14 mouse cellular contexts compared by ENCODE assay signal in genomic region chr11:11766105-11766504, GRCm38 (mm10). TPM values are rescaled to one million over a fixed set of nuclear protein-coding genes. Genes with fewer than 3 reads are reported as not detected.
DNase-seq lines count a peak whose midpoint lies in the region; ATAC-seq lines count a peak whose summit lies in the region.
"Had no signal": no experiment of that assay in that cellular context is flagged by ENCODE, and none has a peak within 500 bp of the region (broad histone marks: within the 10 kb centered on the region; RNA-seq: fewer than 3 reads in every experiment).

No protein-coding gene starts in this region.

- no peaks in the 10 kb centered on the region for H3K27me3 ChIP-seq in forebrain, embryonic 13.5 days
- H3K27me3 ChIP-seq in heart, embryonic 12.5 days (replicated peaks): no peaks in the 10 kb centered on the region
- no peaks in the 10 kb centered on the region for H3K27me3 ChIP-seq in hindbrain, embryonic 14.5 days (ENCODE audit: control insufficient read depth, insufficient read depth, low read length)
- H3K27me3 ChIP-seq: limb, embryonic 15.5 days had no signal

- intact Hi-C loops in heart, postnatal 10 days (cut with DNase I): no loop called here

- H3K4me1 ChIP-seq in forebrain, embryonic 13.5 days: no peaks in the 10 kb centered on the region
- H3K4me1 ChIP-seq in heart, embryonic 12.5 days (replicated peaks): no peaks in the 10 kb centered on the region
- no peaks in the 10 kb centered on the region for H3K4me1 ChIP-seq in hindbrain, embryonic 14.5 days (replicated peaks; ENCODE audit: control insufficient read depth, insufficient read depth, low read length)
- H3K4me1 ChIP-seq: limb, embryonic 15.5 days had no signal

- peak; percentile 71 for ATAC-seq in common myeloid progenitor, adult 5-6 weeks (replicated peaks; ENCODE audit: low read depth, poor library complexity, severe bottlenecking)
- ATAC-seq in forebrain, embryonic 13.5 days: no peak
- no peak for ATAC-seq in heart, embryonic 12.5 days (ENCODE audit: insufficient number of reproducible peaks, low FRiP score)
- ATAC-seq in hindbrain, embryonic 14.5 days (ENCODE audit: low FRiP score): no peak

- no peak overlapping the region for H3K9ac ChIP-seq in forebrain, embryonic 13.5 days
- H3K9ac ChIP-seq in heart, embryonic 12.5 days: no peak overlapping the region
- no peak overlapping the region for H3K9ac ChIP-seq in hindbrain, embryonic 14.5 days
- H3K9ac ChIP-seq: limb, embryonic 15.5 days had no signal

- no peak overlapping the region for H3K4me3 ChIP-seq in forebrain, embryonic 13.5 days
- no peak overlapping the region for H3K4me3 ChIP-seq in heart, embryonic 12.5 days
- H3K4me3 ChIP-seq in hindbrain, embryonic 14.5 days (replicated peaks; ENCODE audit: low read length): no peak overlapping the region
- H3K4me3 ChIP-seq: limb, embryonic 15.5 days had no signal

- H3K4me2 ChIP-seq in forebrain, embryonic 13.5 days: no peak overlapping the region
- H3K4me2 ChIP-seq in heart, embryonic 12.5 days: no peak overlapping the region
- H3K4me2 ChIP-seq in hindbrain, embryonic 14.5 days (replicated peaks): no peak overlapping the region
- H3K4me2 ChIP-seq: limb, embryonic 15.5 days had no signal

- H3K9me3 ChIP-seq in forebrain, embryonic 13.5 days (replicated peaks): no peaks in the 10 kb centered on the region
- H3K9me3 ChIP-seq in heart, embryonic 12.5 days (replicated peaks): no peaks in the 10 kb centered on the region
- H3K9me3 ChIP-seq in hindbrain, embryonic 14.5 days (ENCODE audit: control insufficient read depth, low read length): no peaks in the 10 kb centered on the region
- H3K9me3 ChIP-seq: limb, embryonic 15.5 days had no signal

- H3K27ac ChIP-seq in forebrain, embryonic 13.5 days: no peak overlapping the region
- no peak overlapping the region for H3K27ac ChIP-seq in heart, embryonic 12.5 days (ENCODE audit: poor library complexity, severe bottlenecking)
- H3K27ac ChIP-seq in hindbrain, embryonic 14.5 days: no peak overlapping the region
- H3K27ac ChIP-seq: limb, embryonic 15.5 days; macrophage had no signal

- 96% methylated on average over 1 of the region's 1 CpGs for WGBS in forebrain, embryonic 13.5 days
- 76% methylated on average over 1 of the region's 1 CpGs for WGBS in heart, embryonic 12.5 days
- 90% methylated on average over 1 of the region's 1 CpGs for WGBS in hindbrain, embryonic 14.5 days

- no peaks in the 10 kb centered on the region for H3K36me3 ChIP-seq in forebrain, embryonic 13.5 days (ENCODE audit: poor library complexity, severe bottlenecking)
- H3K36me3 ChIP-seq in heart, embryonic 12.5 days: no peaks in the 10 kb centered on the region
- H3K36me3 ChIP-seq in hindbrain, embryonic 14.5 days (replicated peaks; ENCODE audit: control insufficient read depth, insufficient read depth): no peaks in the 10 kb centered on the region
- H3K36me3 ChIP-seq: limb, embryonic 15.5 days had no signal

- DNase-seq in heart, adult 11 months: peak; percentile 90
- DNase-seq in heart, postnatal 10 days: no peak
- peak; percentile 89 for DNase-seq in CD4-positive helper T cell, adult 2 months (ENCODE audit: low read depth, low spot score)
- peak; percentile 85 for DNase-seq in natural killer cell, adult 2 months (ENCODE audit: low spot score in 2 of 2)
- no peak for DNase-seq in hindbrain, embryonic 14.5 days (ENCODE audit: low spot score)
- DNase-seq: adrenal gland, postnatal 10 days; kidney, postnatal 10 days; layer of hippocampus, postnatal 36 days; right cerebral cortex, postnatal 4 days had no signal

RNA-seq across cellular contexts. Expression of gene Fignl1, which starts 42.7 kb away (rescaled TPM):
- 1 to 10 TPM; 5.6 to 6.7 TPM for total RNA-seq in heart, postnatal 10 days (2021)
- total RNA-seq in common myeloid progenitor, adult 5-6 weeks (2017): 95.7 and 102 TPM in 2 replicates
- 51.5 and 55.5 TPM in 2 replicates for polyA plus RNA-seq in forebrain, embryonic 13.5 days (2015; fragmentation: Nextera tagmentation; extraction: Ambion mirVana)
- polyA plus RNA-seq in heart, embryonic 12.5 days (2016; fragmentation: Nextera tagmentation; extraction: Ambion mirVana): 76.7 and 77.8 TPM in 2 replicates
- polyA plus RNA-seq in hindbrain, embryonic 14.5 days (2014; fragmentation: Nextera tagmentation; extraction: Ambion mirVana): 13.3 and 14.8 TPM in 2 replicates

Comparison
In these comparisons a context has a peak if more than half of its experiments do, and no peak if none do; other contexts are left out.
1. DNase-seq: peak in heart, adult 11 months (single experiment), CD4-positive helper T cell, adult 2 months (single experiment) and natural killer cell, adult 2 months (2 of 2); none in heart, postnatal 10 days (0 of 2) and hindbrain, embryonic 14.5 days (single experiment).